ENCODE assay signal across 9 mouse cellular contexts in genomic region chr6:29388606-29389080, GRCm38 (mm10). TPM values are rescaled to one million over a fixed set of nuclear protein-coding genes. Genes with fewer than 3 reads are reported as not detected.
DNase-seq lines count a peak whose midpoint lies in the region; ATAC-seq lines count a peak whose summit lies in the region.
"Had no signal": no experiment of that assay in that cellular context is flagged by ENCODE, and none has a peak within 500 bp of the region (broad histone marks: within the 10 kb centered on the region; RNA-seq: fewer than 3 reads in every experiment).

No protein-coding gene starts in this region.

- no peaks in the 10 kb centered on the region; the same call in 1 of the 2 replicates for H3K27me3 ChIP-seq in hindbrain, embryonic 16.5 days (replicated peaks; ENCODE audit: control insufficient read depth, insufficient read depth, low read length)

- H3K9me3 ChIP-seq in hindbrain, embryonic 16.5 days (ENCODE audit: control insufficient read depth, low read length): no peaks in the 10 kb centered on the region

- H3K9ac ChIP-seq in hindbrain, embryonic 16.5 days (ENCODE audit: low read depth, low read length): no peak overlapping the region

- WGBS in hindbrain, embryonic 16.5 days: 8% methylated on average over 11 of the region's 11 CpGs

- H3K4me2 ChIP-seq in hindbrain, embryonic 16.5 days (ENCODE audit: low read length): peak overlapping the region; percentile 46

- H3K36me3 ChIP-seq in hindbrain, embryonic 16.5 days (ENCODE audit: control insufficient read depth, insufficient read depth, low read length): no peaks in the 10 kb centered on the region

- peak; percentile 94 for ATAC-seq in hindbrain, embryonic 16.5 days

- intact Hi-C loops in gastrocnemius, postnatal 14 days (cut with DNase I; ENCODE audit: low total_unique reads): no loop called here

- H3K4me3 ChIP-seq in hindbrain, embryonic 16.5 days (ENCODE audit: low read length): no peak overlapping the region; the same call in 1 of the 2 replicates

- DNase-seq in retina, postnatal 1 day: peak; percentile 16
- no peak for DNase-seq in retina, embryonic 14.5 days (ENCODE audit: low spot score)
- DNase-seq in embryo, embryonic 11 days: peak; percentile 49
- peak; percentile 96 for DNase-seq in gastrocnemius, postnatal 14 days
- DNase-seq in left cerebral cortex, adult 11 months (ENCODE audit: low spot score): peak; percentile 48
- DNase-seq in lung, postnatal 14 days: peak; percentile 91
- DNase-seq in right cerebral cortex, postnatal 4 days: peak; percentile 84

- no peak overlapping the region for H3K27ac ChIP-seq in hindbrain, embryonic 16.5 days (ENCODE audit: low read depth, low read length)

- peaks cover 2% of the 10 kb centered on the region for H3K4me1 ChIP-seq in hindbrain, embryonic 16.5 days (ENCODE audit: control insufficient read depth, insufficient read depth, low read depth, low read length)

RNA-seq across cellular contexts. Expression of gene Opn1sw, which starts 0.4 kb away (rescaled TPM):
- total RNA-seq in gastrocnemius, postnatal 14 days (2021): under 1 TPM; 0.09 to 0.14 TPM
- 0.43 and 0.46 TPM in 2 replicates for polyA plus RNA-seq in hindbrain, embryonic 16.5 days (2015; fragmentation: Nextera tagmentation; extraction: Ambion mirVana)
- polyA plus RNA-seq: spleen, adult 2 months had no signal

RNA-seq across cellular contexts. Expression of gene Ccdc136, which starts 7.5 kb away (rescaled TPM):
- total RNA-seq in gastrocnemius, postnatal 14 days (2021): 10 to 100 TPM in 1 of 2 experiments, 1 to 10 TPM in 1; 9.6 to 13.2 TPM
- polyA plus RNA-seq in hindbrain, embryonic 16.5 days (2015; fragmentation: Nextera tagmentation; extraction: Ambion mirVana): 54.8 and 58.3 TPM in 2 replicates

RNA-seq across cellular contexts. Expression of gene Calu, which starts 40.8 kb away (rescaled TPM):
- total RNA-seq in gastrocnemius, postnatal 14 days (2021): 100 to 1,000 TPM; 121 to 131 TPM
- 166 and 187 TPM in 2 replicates for polyA plus RNA-seq in hindbrain, embryonic 16.5 days (2015; fragmentation: Nextera tagmentation; extraction: Ambion mirVana)

RNA-seq across cellular contexts. Expression of gene Flnc, which starts 44.4 kb away (rescaled TPM):
- 100 to 1,000 TPM; 267 to 438 TPM for total RNA-seq in gastrocnemius, postnatal 14 days (2021)
- 2.7 and 5.1 TPM in 2 replicates for polyA plus RNA-seq in hindbrain, embryonic 16.5 days (2015; fragmentation: Nextera tagmentation; extraction: Ambion mirVana)
